Mouse (Mus musculus) heart, postnatal 25 days (tissue): Measurements from ENCODE around the gene Gm20441. TPM values are rescaled to one million over a fixed set of nuclear protein-coding genes. Genes with fewer than 3 reads are reported as not detected.

Source experiments
- DNase-seq: peaks from one replicate; pipeline ENCODE4 v3.0.0; 2022; ENCODE audit warnings: low spot score
- intact Hi-C: fragments of 180-260 bp; cut with DNase I; formaldehyde crosslinking; loops from one replicate; pipeline ENCODE4 v1.15.1; 2025
- total RNA-seq, 2 experiments: library from RNA; stranded (reverse); gene quantifications; 2 replicates each; pipeline ENCODE4 v1.2.3; 2021

Gm20441 gene
- total RNA-seq: under 1 TPM in 1 of 2 experiments, not detected in 1; 0.44 TPM

DNA sequence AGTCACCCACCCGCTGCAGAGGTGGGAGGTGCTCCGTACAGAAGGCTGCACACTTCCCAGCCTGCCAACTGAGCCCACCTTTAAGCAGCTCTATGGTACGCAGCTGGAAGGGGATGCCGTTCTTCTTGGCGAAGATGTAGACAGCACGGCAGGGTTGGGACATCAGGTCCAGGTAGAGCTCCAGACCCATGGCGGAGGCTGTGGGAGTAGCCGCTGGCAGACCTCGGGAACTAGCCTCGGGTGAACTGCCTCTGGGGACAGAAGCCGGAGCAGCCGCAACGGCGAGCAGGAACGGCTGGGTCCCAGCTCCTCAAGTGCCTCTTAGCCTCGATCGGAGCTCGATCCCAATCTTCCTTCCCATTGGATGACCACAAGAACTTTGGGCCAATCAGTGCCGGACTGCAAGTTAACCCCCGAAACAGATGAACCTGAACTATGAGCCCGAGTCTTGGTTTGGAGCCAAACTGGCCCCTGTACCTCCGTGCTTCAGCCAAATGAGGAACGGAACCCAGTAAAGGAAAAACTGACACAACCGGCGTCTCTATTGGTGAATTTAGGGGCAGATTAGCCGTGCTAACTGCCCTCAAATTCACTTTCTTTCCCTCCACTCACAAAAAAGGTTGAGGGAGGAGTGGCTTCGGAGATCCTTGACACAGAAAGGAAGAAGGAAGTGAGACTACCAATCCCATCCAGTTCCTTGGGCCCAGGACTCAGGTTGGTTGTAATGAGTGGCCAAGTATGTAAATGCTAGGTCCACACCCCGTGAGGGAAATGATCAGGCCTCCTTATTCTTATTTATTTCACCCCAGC, at the start of gene Gm20441, which contains the start of gene Gstt3:
Gene Gm20441, minus strand, starts transcription at position 186 of the 810 bp plus-strand sequence.
Gene Gstt3, minus strand, starts transcription at position 646 of the 810 bp plus-strand sequence.
- peak; percentile 66 for DNase-seq
- intact Hi-C loops: no loop called here

DNA sequence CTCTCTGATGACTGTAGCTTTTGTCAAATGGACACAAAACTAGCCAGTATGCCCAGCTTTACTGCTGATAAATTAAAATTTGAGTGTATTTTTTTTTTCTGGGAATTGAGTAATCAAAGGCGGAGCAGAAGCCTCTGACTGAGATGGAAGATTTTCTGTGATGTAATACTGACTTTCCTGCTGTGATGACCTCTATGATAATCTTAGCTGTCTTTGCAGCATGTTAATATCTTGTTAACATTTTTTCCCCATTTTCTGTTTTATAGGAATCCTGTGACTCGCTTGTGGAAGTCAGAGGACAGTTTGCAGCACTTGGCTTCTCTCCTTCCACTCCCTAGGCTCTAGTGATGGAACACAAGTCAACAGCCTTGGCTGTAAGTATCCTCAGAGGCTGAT, 49.5 kb upstream of the Gm20441 start:
- intact Hi-C loops: loop anchor here (5.0 kb wide), 2 partner anchors 58 to 88 kb away; partner anchors contain the start of gene Ddt
- no peak for DNase-seq

DNA sequence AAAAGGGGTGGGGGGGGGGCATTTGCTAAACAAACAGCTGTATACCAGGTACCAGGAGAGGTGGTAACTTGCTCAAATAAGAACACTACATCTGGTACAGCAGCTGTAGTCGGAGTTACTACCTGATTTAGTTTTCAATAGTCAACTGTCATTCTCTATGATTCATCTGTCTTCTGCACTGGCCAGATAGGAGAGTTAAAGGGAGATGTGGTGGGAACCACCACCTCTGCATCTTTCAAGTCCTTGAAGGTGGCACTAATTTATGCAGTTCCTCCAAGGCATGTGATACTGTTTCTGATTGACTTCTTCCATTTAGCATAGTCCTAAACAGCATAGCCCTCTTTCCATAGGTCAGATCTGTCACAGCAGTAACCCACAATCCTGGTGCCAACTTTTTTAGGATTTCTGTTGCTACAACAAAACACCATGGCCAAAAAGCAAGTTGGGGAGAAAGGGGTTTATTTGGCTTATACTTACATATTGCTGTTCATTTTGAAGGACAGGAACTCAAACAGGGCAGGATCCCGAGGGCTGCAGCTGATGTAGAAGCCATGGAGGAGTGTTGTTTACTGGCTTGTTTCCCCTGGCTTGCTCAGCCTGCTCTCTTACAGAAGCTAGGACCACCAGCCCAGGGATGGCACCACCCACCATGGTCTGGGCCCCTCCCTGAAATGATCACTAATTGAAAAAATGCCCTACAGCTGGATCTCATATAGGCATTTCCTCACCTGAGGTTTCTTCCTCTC, 48.9 kb upstream of the Gm20441 start:
- intact Hi-C loops: loop anchor here (5.0 kb wide), 2 partner anchors 57 to 87 kb away; partner anchors contain the start of gene Ddt
- no peak for DNase-seq

DNA sequence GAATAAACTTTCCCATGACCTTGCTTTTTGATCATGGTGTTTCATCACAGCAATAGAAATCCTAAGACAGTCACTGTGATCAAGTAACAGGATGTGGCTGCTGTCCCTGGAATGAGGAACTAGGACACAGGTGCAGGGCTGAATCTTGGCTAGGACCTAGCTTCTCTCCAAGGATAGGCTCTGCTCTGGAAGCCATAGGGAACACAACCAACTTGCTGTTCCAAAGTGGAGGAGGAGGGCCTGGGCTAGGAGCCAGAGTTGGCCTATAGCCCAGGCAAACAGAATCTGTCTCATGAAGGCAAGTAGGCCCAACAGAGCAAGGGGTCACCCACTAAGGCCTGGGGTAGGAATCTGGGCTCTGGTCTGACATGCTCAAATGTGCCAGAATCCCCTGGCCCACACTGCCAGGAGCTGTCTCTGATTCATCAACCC, 47.8 kb upstream of the Gm20441 start:
- intact Hi-C loops: no loop called here
- peak; percentile 37 for DNase-seq

DNA sequence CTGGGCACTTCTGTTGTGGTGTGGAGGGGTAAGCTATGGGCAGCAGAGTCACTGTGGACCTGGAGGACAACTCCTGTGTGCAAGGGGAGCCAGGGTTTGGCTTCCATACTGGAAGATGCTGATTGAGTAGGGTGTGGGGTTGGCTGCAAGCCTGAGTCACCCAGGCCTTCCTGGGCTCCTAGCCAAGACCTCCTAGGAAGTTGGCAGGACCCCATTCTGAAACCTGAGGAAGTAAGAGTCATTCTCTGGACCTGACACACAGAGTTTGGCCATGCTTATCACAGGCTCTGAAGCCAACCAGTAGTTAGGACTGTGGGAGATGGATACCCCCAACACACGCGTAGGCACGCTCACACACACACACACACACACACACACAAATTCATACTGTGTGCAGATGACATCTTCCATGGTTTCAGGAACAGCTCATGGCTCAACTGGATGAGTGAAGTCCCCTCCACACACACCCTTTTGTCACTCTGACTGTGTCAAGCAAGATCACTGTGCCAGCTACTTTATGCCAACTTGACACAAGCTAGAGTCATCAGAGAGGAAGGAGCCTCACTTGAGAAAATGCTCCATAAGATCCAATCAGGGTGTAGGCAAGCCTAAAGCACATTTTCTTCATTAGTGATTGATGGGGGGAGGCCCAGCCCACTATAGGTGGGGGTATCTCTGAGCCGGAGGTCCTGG, 47.1 kb upstream of the Gm20441 start:
- DNase-seq: no peak
- intact Hi-C loops: no loop called here

DNA sequence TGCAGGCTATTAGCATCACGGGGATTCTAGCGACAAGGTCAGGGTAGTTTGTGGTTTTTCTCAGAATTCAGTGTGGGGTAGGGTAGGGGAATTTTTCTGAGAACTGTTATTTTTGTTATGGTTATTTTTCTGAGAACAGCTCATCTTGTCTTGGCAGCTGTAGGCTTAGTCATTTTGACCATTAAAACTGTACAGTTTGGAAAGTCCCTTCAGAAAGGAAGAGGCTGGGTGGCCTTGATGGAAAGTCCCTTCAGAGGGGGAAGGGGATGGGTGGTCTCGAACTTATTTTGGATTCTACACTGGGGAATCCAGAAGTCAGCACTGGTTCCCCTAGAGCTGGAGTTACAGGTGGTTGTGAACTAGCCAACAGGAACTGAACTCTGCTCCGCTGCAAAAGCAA, 43.8 kb upstream of the Gm20441 start:
- DNase-seq: no peak
- intact Hi-C loops: no loop called here

DNA sequence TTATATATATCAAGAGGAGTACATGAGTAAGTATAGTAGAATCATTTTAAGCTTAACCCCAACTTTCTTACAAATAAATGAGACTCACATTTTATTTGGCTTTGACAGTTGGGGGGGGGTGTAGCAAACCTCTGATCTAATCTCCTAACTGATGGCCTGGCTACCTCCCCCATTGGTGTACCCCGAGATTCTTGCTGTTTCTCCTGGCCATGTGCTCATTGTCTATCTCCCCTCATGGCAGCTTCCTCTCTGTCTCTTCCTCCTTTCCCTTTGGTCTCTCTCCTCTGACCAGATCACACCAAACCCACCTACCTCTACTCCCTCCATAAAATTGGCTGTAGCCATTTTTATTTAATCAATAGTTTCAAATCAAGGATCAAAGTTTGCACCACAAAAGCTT, 43.0 kb upstream of the Gm20441 start:
- DNase-seq: no peak
- intact Hi-C loops: no loop called here

DNA sequence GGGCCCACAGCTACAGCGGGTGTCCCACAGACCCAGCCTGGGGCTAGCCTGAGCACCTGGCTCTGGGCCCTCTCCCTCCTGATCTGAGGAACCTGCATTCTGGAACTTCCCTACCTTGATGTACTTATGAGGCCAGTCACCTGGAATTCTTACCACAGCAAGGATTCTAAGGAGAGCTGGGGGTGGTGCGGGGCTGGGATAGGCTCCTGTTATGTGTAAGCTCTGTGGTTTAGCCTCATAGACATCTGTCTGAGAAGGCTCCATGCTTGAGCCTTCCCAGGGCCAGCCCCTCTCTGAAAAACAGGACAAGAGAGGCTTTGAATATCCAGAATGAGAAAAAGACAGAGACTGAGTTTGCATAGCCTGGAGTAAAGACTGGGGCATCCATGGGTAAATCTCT, 41.7 kb upstream of the Gm20441 start, which contains the start of gene Gstt4:
Gene Gstt4, minus strand, starts transcription at position 101 of the 400 bp plus-strand sequence.
- intact Hi-C loops: no loop called here
- no peak for DNase-seq

DNA sequence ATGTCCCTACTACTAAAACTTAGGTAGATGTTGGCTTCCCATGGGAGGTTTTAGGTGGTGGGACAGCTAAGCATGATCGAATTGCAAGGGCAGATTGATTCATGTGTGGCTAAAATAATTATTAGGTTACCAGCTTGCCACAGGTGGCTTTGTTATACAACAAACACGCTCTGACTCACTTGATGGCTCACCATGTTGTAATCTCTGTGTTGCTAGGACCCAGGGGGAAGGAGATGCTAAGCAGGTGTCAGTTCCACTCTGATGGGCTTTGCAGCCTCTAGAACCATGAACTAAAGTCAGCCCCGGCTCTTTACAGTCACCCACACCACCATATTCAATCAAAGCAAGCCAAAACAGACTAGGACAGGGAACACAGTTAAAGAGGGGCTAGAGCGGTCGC, 39.1 kb upstream of the Gm20441 start:
- no peak for DNase-seq
- intact Hi-C loops: no loop called here

DNA sequence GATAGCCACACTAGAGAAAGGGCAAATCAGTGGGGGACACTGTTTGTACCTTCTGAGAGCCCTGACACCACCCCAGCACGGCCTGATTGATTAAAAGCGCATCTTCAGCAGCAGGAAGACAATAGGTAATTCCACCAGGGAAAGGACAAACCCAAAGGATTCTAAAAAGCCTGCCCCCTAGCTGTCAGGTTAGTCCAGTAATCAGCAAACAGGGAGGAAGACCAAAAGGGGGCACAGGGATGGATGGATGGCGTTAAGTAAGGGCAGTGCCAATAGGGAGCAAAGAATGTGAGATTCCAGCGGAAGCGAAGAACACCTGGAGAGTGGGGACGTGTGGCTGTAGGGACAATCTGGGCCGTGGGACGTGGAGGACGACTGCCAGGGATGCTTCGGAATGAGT, 37.9 kb upstream of the Gm20441 start:
- no peak for DNase-seq
- intact Hi-C loops: no loop called here

DNA sequence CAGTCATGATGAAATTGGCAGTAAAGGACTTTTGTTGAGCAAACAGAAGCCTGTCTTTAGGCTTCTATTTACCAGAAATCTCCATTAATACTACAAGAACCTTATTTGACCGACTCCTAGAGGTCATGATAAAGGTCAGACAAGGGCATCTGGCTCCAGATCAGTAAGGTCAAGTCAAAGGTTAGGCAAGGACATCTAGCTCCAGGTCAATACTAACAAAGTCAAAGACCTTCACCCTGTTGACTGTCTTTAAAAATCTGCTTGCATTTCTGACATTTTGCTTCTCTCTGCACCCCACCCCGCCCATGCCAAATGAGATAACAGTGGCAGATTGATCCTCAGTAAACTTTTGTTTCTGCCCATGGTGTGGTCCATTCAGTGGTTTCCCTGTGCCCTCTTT, 23.5 kb upstream of the Gm20441 start:
- intact Hi-C loops: no loop called here
- DNase-seq: no peak

DNA sequence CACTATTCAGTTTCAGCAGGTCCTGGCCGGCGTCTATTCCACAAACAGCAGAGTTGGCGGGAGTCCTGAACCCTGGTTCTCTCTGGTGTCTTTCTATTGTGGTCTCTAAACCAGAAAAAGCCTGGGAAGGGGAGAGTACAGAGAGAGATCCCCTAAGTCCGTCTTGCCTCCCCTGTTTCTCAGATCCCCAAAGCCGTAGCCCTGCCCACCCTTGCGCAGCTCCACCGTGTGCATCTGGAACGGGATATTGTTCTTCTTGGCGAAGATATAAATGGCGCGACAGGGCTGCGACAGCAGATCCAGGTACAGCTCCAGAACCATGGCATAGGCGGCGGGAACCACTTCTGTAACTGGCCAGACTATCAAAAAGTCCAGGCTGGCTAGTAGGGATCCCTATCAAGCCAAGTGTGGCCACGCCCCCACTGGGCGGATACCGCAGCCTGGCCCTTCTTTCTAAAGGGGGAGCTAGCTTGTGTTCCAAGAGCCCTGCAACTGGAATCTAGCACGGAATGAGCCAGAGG, 17.5 kb upstream of the Gm20441 start, which contains the start of gene Gstt1:
Gene Gstt1, minus strand, starts transcription at position 409 of the 521 bp plus-strand sequence.
- intact Hi-C loops: loop anchor here (2.0 kb wide), 1 partner anchor 59 kb away; no protein-coding TSS in a partner anchor
- peak; percentile 73 for DNase-seq

DNA sequence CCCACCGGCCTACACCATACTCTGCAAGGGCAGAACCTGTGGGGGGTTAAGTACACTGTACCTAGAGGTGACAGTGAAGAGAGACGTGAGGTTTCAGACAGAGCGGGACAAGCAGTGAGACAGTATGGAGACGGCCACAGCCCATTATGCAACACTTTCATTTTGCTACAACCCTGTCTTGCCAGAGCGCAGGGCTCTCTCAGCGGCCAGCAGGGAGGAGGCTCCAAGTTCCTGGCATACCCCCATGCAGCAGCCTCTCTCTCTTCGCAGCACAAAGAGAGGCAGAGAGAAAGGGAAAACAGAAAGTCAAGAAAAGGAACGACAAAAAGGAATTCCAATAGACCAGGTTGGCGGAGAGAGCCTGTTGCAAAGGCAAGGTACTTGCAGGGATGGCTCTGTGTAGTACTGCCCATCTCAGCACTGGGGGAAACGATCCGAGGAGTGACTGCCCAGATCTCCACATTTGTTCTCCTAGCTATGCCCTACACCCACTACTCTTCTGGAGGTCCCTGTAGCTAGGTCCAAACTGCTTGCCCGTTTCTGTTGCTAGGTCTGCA, 16.9 kb upstream of the Gm20441 start:
- DNase-seq: peak; percentile 56
- intact Hi-C loops: loop anchor here (2.0 kb wide), 1 partner anchor 59 kb away; no protein-coding TSS in a partner anchor

DNA sequence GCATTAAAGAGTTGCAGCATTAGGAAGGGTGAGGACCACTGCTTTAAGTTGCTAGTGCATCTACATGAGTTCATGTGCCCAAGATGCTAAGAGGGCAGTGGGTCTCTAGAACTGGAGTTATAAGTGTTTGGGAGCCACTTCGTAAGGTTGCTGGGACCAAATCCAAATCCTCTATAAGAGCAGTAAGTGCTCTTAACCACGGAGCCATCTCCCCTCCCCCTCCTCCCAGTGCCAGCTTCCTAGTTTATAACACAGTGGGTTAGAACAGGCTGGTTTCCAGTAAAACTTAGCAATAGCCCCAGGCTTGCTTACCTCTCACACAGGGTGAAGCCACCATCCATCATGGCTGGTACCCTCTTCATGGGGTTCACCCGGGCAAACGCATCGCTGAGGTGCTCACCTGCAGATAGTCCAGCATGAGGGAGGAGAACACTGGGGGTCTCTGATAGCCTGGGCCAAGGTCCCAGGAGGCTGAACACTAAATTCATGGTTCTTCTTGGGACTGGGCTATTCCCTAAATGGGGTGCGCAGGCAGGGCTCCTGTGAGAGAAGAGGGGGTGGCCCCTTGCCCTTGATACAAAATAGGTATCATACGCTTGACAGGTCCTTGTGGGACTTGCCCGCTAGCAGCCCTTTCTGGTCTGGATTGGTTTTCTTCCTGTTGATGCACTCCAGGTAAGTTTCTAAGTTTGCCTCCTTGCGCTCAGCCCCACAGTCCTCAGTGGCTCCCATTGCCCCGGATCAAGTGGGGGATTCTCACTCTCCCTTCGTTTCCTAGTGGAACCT, 16.2 kb upstream of the Gm20441 start:
- no peak for DNase-seq
- intact Hi-C loops: no loop called here

DNA sequence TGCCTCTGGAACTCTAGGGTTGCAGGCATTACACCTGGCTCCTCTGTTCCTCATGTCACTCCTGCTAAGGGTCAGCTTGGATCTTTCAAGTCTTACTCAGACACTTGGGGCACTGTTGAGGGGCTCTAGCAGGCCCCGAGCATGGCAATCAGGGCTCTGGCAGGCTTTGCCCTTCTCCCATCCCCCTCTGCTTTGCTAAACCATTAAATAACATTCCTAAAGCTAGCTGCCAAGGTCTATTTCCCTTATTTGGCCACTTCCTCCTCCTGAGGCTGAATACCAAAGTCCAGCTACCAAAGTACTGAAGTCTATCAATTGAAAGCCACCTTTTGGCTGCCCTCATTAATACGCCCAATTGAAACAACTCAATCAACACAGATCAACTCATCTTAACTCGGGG, 14.1 kb upstream of the Gm20441 start:
- intact Hi-C loops: no loop called here
- no peak for DNase-seq

DNA sequence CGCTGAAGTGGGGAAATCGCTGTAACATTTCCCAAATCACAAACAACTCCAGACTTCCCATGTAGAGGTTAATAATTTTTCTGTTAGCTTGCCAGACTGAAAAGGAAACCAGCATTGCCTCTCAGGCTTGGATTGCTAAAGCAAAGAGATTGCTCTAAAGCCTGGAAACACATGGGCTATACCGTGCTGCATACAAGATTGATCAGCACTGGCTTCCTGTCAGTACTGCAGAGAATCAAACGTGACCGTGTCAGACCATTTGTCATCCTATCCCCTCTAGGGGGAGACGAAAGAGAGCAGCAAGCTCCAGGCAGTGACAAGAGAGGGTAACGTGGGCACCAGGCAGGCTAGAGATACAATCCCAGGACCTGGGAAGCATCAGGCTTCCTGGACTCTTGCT, 10.0 kb upstream of the Gm20441 start:
- intact Hi-C loops: no loop called here
- DNase-seq: no peak

DNA sequence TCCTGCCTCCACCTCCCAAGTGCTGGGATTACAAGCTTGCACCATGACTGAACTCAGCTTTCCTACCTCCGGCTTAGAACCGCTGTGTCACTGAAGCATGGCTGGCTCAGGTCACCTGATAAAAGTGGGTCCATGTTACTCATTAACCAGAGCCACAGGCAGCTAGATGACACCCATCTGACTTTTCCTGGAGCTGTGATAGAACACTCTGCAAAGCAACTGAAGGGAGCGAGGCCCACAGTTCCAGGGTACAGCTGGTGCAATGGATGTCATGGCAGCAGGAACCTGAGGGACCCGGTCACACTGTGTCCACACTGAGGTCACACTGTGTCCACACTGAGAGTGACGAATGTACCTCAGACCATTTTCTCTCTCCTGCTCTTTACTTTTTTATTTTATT, 9.1 kb upstream of the Gm20441 start:
- intact Hi-C loops: no loop called here
- DNase-seq: no peak

DNA sequence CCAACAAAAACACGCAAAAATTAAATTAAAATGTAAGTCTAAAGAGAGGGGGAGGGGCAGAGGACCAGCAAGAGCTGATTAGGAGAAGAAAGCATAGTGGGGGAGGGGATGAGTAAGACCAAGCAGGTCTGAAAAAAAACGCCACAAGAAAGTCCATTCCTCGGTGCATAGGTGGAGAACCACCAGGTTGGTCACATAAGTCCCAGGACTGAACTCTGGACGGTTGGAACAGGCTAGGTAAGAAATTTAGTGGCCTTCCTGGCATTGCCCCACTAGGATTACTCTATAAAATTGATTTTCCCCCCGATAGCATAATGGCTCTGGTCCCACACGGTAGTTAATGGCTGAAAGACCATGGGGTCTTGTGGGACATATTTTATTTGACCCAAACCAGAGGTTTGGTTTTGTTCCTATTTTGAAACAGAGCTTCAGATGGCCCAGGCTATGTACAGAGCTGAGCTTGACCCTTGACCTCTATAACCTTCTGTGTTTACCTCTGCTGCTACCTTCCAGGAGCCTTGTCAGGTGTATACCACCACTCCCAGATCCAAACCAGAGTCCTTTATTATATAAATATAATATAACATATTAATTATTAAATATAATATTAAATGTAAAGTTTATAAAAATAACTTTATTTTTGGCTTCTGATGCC, 8.5 kb upstream of the Gm20441 start:
- no peak for DNase-seq

More for the DNA sequence above, 8.5 kb upstream of the Gm20441 start:
- intact Hi-C loops: no loop called here
